Mouse (Mus musculus) E14TG2a.4 (cell line): ENCODE results near the gene Syt3.

Source experiments
- CTCF ChIP-seq: conservative IDR thresholded peaks from 2 replicates; pipeline ENCODE4 v1.5.1; 2014; ENCODE audit warnings: low read length
- NANOG ChIP-seq: IDR thresholded peaks from 2 replicates; pipeline ENCODE4 v1.6.1; 2014; ENCODE audit warnings: borderline replicate concordance, low read length, mixed read lengths
- POU5F1 ChIP-seq: IDR thresholded peaks from 2 replicates; pipeline ENCODE4 v1.6.1; 2014; ENCODE audit warnings: low read length, borderline replicate concordance

- TF ChIP-seq CTCF, result no peak
- no peak for TF ChIP-seq POU5F1
- no peak for TF ChIP-seq NANOG
Observed at GRCm38 (mm10) chr7:44427666-44428065, 43.8 kb downstream of the Syt3 start.
